Mouse (Mus musculus): ENCODE measurements at regions not wholly inside any gene's neighbourhood (a gene's known extent, or its start where the extent isn't known, plus 50 kb on each side); places are given as distances from the start of the nearest gene placed in this dataset.

GRCm38 (mm10) chr14:98829958-98830633, 164.0 kb downstream of the Rpl36a-ps1 start:
- Histone ChIP-seq H3K9ac (ENCODE audit: low read length) (no peak overlapping the region), H3K4me2 (ENCODE audit: low read depth, low read length, severe bottlenecking) (no peak overlapping the region), H3K4me3 (ENCODE audit: low read depth, low read length) (no peak overlapping the region), H3K4me1 (replicated peaks; ENCODE audit: control insufficient read depth, insufficient read depth, low read length) (peaks cover 4% of the 10 kb centered on the region; the same call in 1 of the 2 replicates), H3K36me3 (ENCODE audit: control insufficient read depth, insufficient read depth, low read length) (no peaks in the 10 kb centered on the region), H3K27me3 (ENCODE audit: control insufficient read depth, insufficient read depth, low read length) (no peaks in the 10 kb centered on the region), H3K9me3 (ENCODE audit: control insufficient read depth, low read length) (no peaks in the 10 kb centered on the region), H3K27ac (ENCODE audit: low read depth, low read length) (no peak overlapping the region)
- 54% methylated on average over 5 of the region's 5 CpGs for WGBS
- DNase-seq (ENCODE audit: low spot score) = peak; percentile 55
- ATAC-seq (replicated peaks; ENCODE audit: low FRiP score) = peak; percentile 56

DNA sequence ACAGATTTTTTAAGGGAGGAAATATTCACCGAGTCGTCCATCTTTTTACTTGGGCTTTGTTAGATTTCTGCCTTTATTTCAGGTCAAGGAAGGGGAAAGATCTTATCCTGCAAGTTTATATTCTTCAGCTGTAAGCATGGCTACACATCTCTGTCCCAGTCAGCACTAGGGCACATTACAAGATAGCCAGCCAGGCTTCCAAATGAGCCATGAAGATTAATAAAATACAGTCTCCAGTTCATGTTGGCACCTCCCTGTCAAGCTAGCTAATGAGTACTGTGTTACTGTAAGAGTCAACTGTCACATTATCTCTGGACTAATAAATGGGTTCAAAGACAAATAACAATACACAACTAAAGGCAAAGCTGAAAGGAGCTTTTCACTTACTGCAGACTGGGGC, 166.6 kb downstream of the Rpl36a-ps1 start:
- ATAC-seq (replicated peaks; ENCODE audit: low FRiP score) (no peak), DNase-seq (ENCODE audit: low spot score) (no peak)
- H3K36me3 ChIP-seq (ENCODE audit: control insufficient read depth, insufficient read depth, low read length) = no peaks in the 10 kb centered on the region
- no peaks in the 10 kb centered on the region for H3K4me1 ChIP-seq (replicated peaks; ENCODE audit: control insufficient read depth, insufficient read depth, low read length)
- no peak overlapping the region for H3K4me2 ChIP-seq (ENCODE audit: low read depth, low read length, severe bottlenecking)
- WGBS = 95% methylated on average over 2 of the region's 2 CpGs
- no peaks in the 10 kb centered on the region for H3K27me3 ChIP-seq (ENCODE audit: control insufficient read depth, insufficient read depth, low read length)
- H3K4me3 ChIP-seq (ENCODE audit: low read depth, low read length) = no peak overlapping the region
- H3K9ac ChIP-seq (ENCODE audit: low read length) = no peak overlapping the region
- H3K9me3 ChIP-seq (ENCODE audit: control insufficient read depth, low read length) = no peaks in the 10 kb centered on the region
- H3K27ac ChIP-seq (ENCODE audit: low read depth, low read length) = no peak overlapping the region

DNA sequence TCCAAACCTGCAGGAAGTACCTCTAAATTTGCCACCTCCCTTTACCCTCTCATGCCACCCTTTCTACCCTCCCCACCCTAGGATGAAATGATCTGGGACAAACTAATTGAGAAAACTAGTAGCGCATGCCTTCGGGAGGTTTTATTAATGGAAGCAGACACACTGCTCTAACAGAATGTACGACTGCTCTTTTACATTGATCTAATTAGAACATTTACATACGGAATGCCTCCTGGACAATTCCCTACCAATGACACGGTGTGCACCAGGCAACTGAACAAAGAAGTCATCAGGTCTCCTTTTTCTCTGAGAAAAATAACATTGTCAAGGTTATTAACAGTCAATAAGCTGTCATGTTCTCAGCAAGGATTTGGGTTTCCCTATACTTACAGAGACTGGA, 180.5 kb downstream of the Rpl36a-ps1 start:
- Histone ChIP-seq H3K4me3 (ENCODE audit: low read depth, low read length) (no peak overlapping the region), H3K27ac (ENCODE audit: low read depth, low read length) (no peak overlapping the region), H3K4me1 (replicated peaks; ENCODE audit: control insufficient read depth, insufficient read depth, low read length) (no peaks in the 10 kb centered on the region), H3K4me2 (ENCODE audit: low read depth, low read length, severe bottlenecking) (no peak overlapping the region), H3K27me3 (ENCODE audit: control insufficient read depth, insufficient read depth, low read length) (no peaks in the 10 kb centered on the region), H3K9ac (ENCODE audit: low read length) (no peak overlapping the region), H3K9me3 (ENCODE audit: control insufficient read depth, low read length) (no peaks in the 10 kb centered on the region), H3K36me3 (ENCODE audit: control insufficient read depth, insufficient read depth, low read length) (no peaks in the 10 kb centered on the region)
- WGBS = 76% methylated on average over 5 of the region's 5 CpGs
- ATAC-seq (replicated peaks; ENCODE audit: low FRiP score) = no peak
- no peak for DNase-seq (ENCODE audit: low spot score)

GRCm38 (mm10) chr14:98810259-98811042, 183.7 kb downstream of the Rpl36a-ps1 start:
- Histone ChIP-seq H3K4me1 (replicated peaks; ENCODE audit: control insufficient read depth, insufficient read depth, low read length) (no peaks in the 10 kb centered on the region), H3K9ac (ENCODE audit: low read length) (no peak overlapping the region), H3K27ac (ENCODE audit: low read depth, low read length) (no peak overlapping the region), H3K27me3 (ENCODE audit: control insufficient read depth, insufficient read depth, low read length) (no peaks in the 10 kb centered on the region), H3K9me3 (ENCODE audit: control insufficient read depth, low read length) (no peaks in the 10 kb centered on the region), H3K36me3 (ENCODE audit: control insufficient read depth, insufficient read depth, low read length) (no peaks in the 10 kb centered on the region), H3K4me3 (ENCODE audit: low read depth, low read length) (no peak overlapping the region), H3K4me2 (ENCODE audit: low read depth, low read length, severe bottlenecking) (no peak overlapping the region)
- ATAC-seq (replicated peaks; ENCODE audit: low FRiP score) = no peak
- no peak for DNase-seq (ENCODE audit: low spot score)
- 75% methylated on average over 3 of the region's 3 CpGs for WGBS

- H3K9ac ChIP-seq (ENCODE audit: low read length) = no peak overlapping the region
- H3K27me3 ChIP-seq (ENCODE audit: control insufficient read depth, insufficient read depth, low read length) = no peaks in the 10 kb centered on the region
- no peak overlapping the region for H3K4me3 ChIP-seq (ENCODE audit: low read depth, low read length)
- ATAC-seq (replicated peaks; ENCODE audit: low FRiP score) (no peak), DNase-seq (ENCODE audit: low spot score) (no peak)
- H3K36me3 ChIP-seq (ENCODE audit: control insufficient read depth, insufficient read depth, low read length) = no peaks in the 10 kb centered on the region
- 87% methylated on average over 1 of the region's 1 CpGs for WGBS
- no peak overlapping the region for H3K27ac ChIP-seq (ENCODE audit: low read depth, low read length)
- H3K4me2 ChIP-seq (ENCODE audit: low read depth, low read length, severe bottlenecking) = no peak overlapping the region
- no peaks in the 10 kb centered on the region for H3K4me1 ChIP-seq (replicated peaks; ENCODE audit: control insufficient read depth, insufficient read depth, low read length)
- no peaks in the 10 kb centered on the region for H3K9me3 ChIP-seq (ENCODE audit: control insufficient read depth, low read length)
These were observed 186.0 kb downstream of the Rpl36a-ps1 start for GRCm38 (mm10) chr14:98808117-98808516.

- H3K4me3 ChIP-seq (ENCODE audit: low read depth, low read length) = no peak overlapping the region
- ATAC-seq (replicated peaks; ENCODE audit: low FRiP score) = no peak
These were observed 189.1 kb downstream of the Rpl36a-ps1 start for GRCm38 (mm10) chr14:98805066-98805465.

DNA sequence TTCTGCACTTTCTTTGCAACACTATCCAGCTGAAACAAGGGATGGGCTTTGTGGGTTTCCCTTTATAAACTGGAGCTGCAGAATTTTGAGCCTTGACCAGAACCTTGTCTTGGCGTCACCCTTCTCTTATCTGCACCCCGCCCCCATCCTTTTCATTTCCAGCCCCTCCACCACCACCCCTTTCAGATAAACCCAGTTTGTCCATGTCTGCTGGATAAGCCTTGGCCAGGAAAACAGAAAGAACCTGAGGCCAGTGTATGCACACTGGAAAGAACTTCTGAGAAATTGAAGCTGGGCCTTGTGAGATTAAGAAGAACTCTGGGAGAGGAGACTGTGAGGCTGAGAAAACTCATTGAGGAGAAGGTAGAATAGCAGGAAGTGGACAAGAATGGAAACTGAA, 192.8 kb downstream of the Rpl36a-ps1 start:
- H3K27me3 ChIP-seq (ENCODE audit: control insufficient read depth, insufficient read depth, low read length) = no peaks in the 10 kb centered on the region
- DNase-seq (ENCODE audit: low spot score) (no peak), ATAC-seq (replicated peaks; ENCODE audit: low FRiP score) (no peak)
- no peaks in the 10 kb centered on the region for H3K4me1 ChIP-seq (replicated peaks; ENCODE audit: control insufficient read depth, insufficient read depth, low read length)
- H3K4me3 ChIP-seq (ENCODE audit: low read depth, low read length) = no peak overlapping the region
- H3K27ac ChIP-seq (ENCODE audit: low read depth, low read length) = no peak overlapping the region
- H3K4me2 ChIP-seq (ENCODE audit: low read depth, low read length, severe bottlenecking) = no peak overlapping the region
- no peak overlapping the region for H3K9ac ChIP-seq (ENCODE audit: low read length)
- no peaks in the 10 kb centered on the region for H3K9me3 ChIP-seq (ENCODE audit: control insufficient read depth, low read length)
- WGBS = 97% methylated on average over 2 of the region's 2 CpGs
- H3K36me3 ChIP-seq (ENCODE audit: control insufficient read depth, insufficient read depth, low read length) = no peaks in the 10 kb centered on the region

More at GRCm38 (mm10) chr14:98805066-98805465, 189.1 kb downstream of the Rpl36a-ps1 start:
- WGBS = 81% methylated on average over 6 of the region's 6 CpGs
- H3K9ac ChIP-seq (ENCODE audit: low read length) = no peak overlapping the region
- no peaks in the 10 kb centered on the region for H3K36me3 ChIP-seq (ENCODE audit: control insufficient read depth, insufficient read depth, low read length)
- H3K27ac ChIP-seq (ENCODE audit: low read depth, low read length) = no peak overlapping the region
- H3K4me2 ChIP-seq (ENCODE audit: low read depth, low read length, severe bottlenecking) = no peak overlapping the region
- no peaks in the 10 kb centered on the region for H3K27me3 ChIP-seq (ENCODE audit: control insufficient read depth, insufficient read depth, low read length)
- H3K4me1 ChIP-seq (replicated peaks; ENCODE audit: control insufficient read depth, insufficient read depth, low read length) = no peaks in the 10 kb centered on the region
- DNase-seq (ENCODE audit: low spot score) = no peak
- no peaks in the 10 kb centered on the region for H3K9me3 ChIP-seq (ENCODE audit: control insufficient read depth, low read length)

DNA sequence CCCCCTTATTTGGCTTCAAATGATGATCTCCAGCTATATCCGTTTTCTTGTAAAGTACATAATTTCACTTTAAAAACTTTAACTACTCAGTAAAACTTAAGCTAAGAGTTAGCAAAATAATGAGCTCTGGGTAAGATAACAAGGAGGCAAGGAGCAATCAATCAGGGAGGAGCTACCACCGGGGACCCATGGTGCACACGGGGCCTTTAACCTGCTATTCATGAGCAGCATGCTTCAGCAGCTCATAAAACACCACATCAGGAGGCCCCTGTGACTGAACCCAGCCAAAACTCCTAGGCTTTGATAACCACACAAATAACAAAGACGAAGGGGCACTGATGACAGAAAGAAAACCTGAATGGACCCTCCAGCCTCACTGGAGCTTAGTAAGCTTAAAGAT, 202.1 kb downstream of the Rpl36a-ps1 start:
- Histone ChIP-seq H3K36me3 (ENCODE audit: control insufficient read depth, insufficient read depth, low read length) (no peaks in the 10 kb centered on the region), H3K4me2 (ENCODE audit: low read depth, low read length, severe bottlenecking) (no peak overlapping the region), H3K27me3 (ENCODE audit: control insufficient read depth, insufficient read depth, low read length) (no peaks in the 10 kb centered on the region), H3K9me3 (ENCODE audit: control insufficient read depth, low read length) (no peaks in the 10 kb centered on the region), H3K4me1 (replicated peaks; ENCODE audit: control insufficient read depth, insufficient read depth, low read length) (no peaks in the 10 kb centered on the region; the same call in 1 of the 2 replicates), H3K9ac (ENCODE audit: low read length) (no peak overlapping the region), H3K27ac (ENCODE audit: low read depth, low read length) (no peak overlapping the region), H3K4me3 (ENCODE audit: low read depth, low read length) (no peak overlapping the region)
- peak; percentile 54; the same call in 1 of the 2 replicates for ATAC-seq (replicated peaks; ENCODE audit: low FRiP score)
- DNase-seq (ENCODE audit: low spot score) = no peak
- 32% methylated on average over 4 of the region's 4 CpGs for WGBS

Measured in forebrain, embryonic 11.5 days (tissue).